Mouse (Mus musculus): ENCODE results near the gene Tm4sf5.
"Not testable (repeated sequence)": the region's sequence is repeated elsewhere in the genome, so short reads cannot be mapped to it uniquely, and the experiment has no call there.

Gene Tm4sf5

GRCm38 (mm10) chr11:70509753-70510564 is 4.9 kb downstream of the Tm4sf5 start:
- in situ Hi-C loops (cut with MboI, MseI) = loop anchor here (5.0 kb wide), 1 partner anchor 78 kb away; the partner anchor contains the start of gene Arrb2

GRCm38 (mm10) chr11:70511242-70511641 is 6.2 kb downstream of the Tm4sf5 start:
- in situ Hi-C loops (cut with MboI, MseI) = no loop called here

DNA sequence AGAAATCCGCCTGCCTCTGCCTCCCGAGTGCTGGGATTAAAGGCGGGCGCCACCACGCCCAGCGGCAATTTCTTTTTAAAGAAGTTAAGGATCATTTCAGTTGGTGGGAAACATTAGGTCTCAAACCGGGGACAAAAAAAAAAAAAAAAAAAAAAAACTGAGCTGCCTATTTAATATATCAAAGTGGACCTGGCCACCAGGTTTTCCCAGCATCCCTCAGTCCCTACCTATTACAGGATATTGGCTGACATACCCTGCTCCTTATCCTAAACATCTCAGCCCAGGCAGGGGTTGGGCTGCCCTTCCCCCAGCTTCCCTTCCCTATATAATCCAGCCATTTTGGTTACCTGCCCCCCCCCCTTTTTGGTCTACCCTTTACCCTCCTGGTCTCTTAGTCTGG is 6.8 kb downstream of the Tm4sf5 start:
- in situ Hi-C loops (cut with MboI, MseI) = no loop called here

GRCm38 (mm10) chr11:70512709-70513342 is 7.8 kb downstream of the Tm4sf5 start:
- in situ Hi-C loops (cut with MboI, MseI) = no loop called here

GRCm38 (mm10) chr11:70513520-70513919 is 8.5 kb downstream of the Tm4sf5 start:
- in situ Hi-C loops (cut with MboI, MseI) = no loop called here

DNA sequence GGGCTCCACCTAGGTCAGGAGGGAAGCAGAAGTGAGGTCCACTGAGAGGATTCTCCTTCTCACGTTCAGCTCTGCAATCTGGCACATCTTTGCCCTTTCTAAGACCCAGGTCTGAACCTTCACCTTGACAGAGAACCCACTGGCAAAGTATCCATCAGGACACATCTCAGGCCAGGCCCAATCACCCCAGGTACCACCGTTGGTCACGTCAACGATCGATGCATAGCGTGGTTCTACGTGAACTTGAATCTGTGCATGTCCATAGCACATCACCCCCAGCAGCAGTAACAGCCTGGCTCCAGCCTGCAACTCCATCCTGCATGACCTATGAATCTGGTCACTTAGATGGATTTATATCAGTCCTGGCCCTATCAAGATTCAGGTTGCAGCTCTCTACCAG is 9.2 kb downstream of the Tm4sf5 start, which contains the start of gene Vmo1:
TSS of gene Vmo1 (minus strand) at position 329 of the 400 bp plus-strand sequence.
- in situ Hi-C loops (cut with MboI, MseI) = no loop called here

DNA sequence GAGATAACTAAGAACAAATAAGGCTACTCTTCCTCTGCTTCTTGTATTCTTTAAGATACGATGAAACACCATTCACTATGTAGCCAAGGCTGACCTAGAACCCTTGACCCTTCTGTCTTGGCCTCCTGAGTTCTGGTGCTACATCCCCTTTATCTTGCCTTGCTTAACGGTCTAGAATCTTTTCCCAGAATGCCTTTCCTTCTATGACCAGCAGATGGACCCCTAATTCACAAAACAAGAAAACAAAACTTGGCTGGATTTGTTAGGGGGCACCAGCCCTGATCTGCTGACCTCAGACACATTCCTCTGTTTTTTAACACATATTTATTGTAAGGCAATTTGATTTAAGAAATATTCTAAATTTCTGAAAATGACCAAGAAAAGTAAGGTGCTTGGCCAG is 11.3 kb downstream of the Tm4sf5 start:
- in situ Hi-C loops (cut with MboI, MseI) = loop anchor here (5.0 kb wide), 1 partner anchor 241 kb away; no protein-coding TSS in a partner anchor

DNA sequence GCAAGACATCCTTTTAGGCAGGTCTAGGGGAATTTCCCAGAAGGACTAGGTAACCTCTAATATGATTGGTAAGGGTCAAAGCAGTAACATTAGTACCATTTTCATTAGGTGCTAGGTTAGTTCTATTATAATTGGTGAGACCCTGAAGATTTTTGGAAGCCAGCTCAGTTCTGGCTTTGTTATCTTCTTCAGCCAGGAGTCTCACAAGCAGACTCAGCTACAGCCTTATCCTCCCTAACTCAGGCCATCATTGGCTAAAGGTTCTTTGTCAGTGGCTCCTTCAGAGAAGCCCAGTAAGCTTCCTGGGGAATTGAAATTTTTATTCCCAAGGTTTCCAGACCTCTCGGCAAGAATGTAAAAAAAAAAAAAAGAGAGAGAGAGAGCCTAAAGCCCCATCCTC is 13.4 kb downstream of the Tm4sf5 start:
- in situ Hi-C loops (cut with MboI, MseI) = loop anchor here (5.0 kb wide), 1 partner anchor 239 kb away; no protein-coding TSS in a partner anchor

GRCm38 (mm10) chr11:70518923-70519322 is 13.9 kb downstream of the Tm4sf5 start, which contains the start of gene Gltpd2:
Gltpd2 (plus strand) TSS chr11:70519196.
- in situ Hi-C loops (cut with MboI, MseI) = loop anchor here (5.0 kb wide), 1 partner anchor 238 kb away; no protein-coding TSS in a partner anchor

- in situ Hi-C loops (cut with MboI, MseI) = loop anchor here (10.0 kb wide), 1 partner anchor 95 kb away; the partner anchor contains the start of genes 4930544D05Rik and Chrne
Measured at GRCm38 (mm10) chr11:70520178-70520769, 15.2 kb downstream of the Tm4sf5 start.

DNA sequence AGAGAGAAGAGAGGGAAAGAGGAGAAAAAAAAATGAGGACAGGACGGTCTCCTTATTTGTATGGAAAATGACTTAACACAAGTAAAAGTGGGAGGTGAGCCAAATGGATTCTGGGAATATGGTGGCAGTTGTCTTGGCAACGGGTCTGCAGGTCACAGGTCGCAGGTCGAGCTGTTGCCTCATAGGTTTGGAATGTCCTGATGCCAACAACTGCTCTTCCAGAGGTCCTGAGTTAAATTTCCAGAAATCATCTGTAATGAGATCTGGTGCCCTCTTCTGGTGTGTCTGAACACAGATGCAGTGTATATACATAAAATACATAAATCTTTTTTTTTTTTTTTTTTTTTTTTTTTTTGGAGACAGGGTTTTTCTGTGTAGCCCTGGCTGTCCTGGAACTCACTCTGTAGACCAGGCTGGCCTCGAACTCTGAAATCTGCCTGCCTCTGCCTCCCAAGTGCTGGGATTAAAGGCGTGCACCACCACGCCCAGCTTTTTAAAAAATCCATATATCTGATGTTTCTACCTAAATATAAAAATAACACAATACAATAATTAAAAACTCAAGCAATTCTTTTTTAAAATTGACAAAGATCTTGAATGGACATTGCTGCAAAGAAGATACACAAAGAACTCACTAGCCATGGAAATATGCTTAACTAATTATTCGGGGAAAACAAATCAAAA is 18.4 kb downstream of the Tm4sf5 start:
- in situ Hi-C loops (cut with MboI, MseI) = loop anchor here (10.0 kb wide), 1 partner anchor 91 kb away; the partner anchor contains the start of genes 4930544D05Rik and Chrne

- in situ Hi-C loops (cut with MboI, MseI) = loop anchor here (10.0 kb wide), 1 partner anchor 90 kb away; the partner anchor contains the start of genes 4930544D05Rik and Chrne
Measured at GRCm38 (mm10) chr11:70524782-70525181, 19.7 kb downstream of the Tm4sf5 start.

DNA sequence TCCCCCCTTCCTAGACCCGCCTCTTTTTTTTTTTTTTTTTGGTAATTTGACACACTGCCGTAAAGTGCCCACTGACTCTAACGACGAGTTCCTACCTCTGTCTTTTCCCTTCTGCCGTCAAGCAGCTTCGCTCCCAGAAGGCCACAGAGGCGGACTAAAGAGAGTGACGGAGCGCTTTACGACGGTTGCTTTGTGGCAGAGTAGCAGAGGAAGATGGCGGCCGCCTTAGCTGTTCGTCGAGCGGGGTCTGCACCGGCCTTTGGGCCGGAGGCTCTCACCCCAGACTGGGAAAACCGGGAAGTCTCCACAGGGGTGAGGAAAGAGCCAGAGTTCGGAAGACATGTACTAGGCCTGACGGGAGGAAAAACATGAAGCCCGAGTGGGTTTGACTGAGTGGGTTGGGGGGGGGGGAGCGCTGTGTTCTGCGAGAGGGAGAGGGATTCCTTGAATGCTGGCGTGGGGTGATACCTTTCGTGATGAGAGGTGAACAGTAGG is 20.2 kb downstream of the Tm4sf5 start, which contains the start of gene Psmb6:
TSS of gene Psmb6 (plus strand) at position 184 of the 495 bp plus-strand sequence.
- in situ Hi-C loops (cut with MboI, MseI) = loop anchor here (10.0 kb wide), 1 partner anchor 90 kb away; the partner anchor contains the start of genes 4930544D05Rik and Chrne

GRCm38 (mm10) chr11:70525726-70526125 is 20.7 kb downstream of the Tm4sf5 start:
- in situ Hi-C loops (cut with MboI, MseI) = loop anchor here (10.0 kb wide), 1 partner anchor 89 kb away; the partner anchor contains the start of genes 4930544D05Rik and Chrne

DNA sequence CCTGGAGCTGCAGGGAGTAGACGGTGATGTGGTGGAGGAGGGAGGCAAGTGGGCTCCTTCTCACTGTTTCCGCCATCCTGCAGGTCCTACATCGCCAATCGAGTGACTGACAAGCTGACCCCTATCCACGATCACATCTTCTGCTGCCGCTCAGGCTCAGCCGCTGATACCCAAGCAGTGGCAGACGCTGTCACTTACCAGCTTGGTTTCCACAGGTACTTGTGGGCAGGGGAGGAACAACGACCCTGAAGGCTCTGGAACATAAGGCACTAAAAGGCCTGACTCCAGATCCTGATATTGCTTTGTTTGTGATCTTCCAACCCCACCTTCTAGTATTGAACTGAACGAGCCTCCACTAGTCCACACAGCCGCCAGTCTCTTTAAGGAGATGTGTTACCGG is 21.2 kb downstream of the Tm4sf5 start:
- in situ Hi-C loops (cut with MboI, MseI) = loop anchor here (10.0 kb wide), 1 partner anchor 89 kb away; the partner anchor contains the start of genes 4930544D05Rik and Chrne

GRCm38 (mm10) chr11:70528610-70529009 is 23.6 kb downstream of the Tm4sf5 start:
- in situ Hi-C loops (cut with MboI, MseI) = loop anchor here (10.0 kb wide), 1 partner anchor 86 kb away; the partner anchor contains the start of genes 4930544D05Rik and Chrne

DNA sequence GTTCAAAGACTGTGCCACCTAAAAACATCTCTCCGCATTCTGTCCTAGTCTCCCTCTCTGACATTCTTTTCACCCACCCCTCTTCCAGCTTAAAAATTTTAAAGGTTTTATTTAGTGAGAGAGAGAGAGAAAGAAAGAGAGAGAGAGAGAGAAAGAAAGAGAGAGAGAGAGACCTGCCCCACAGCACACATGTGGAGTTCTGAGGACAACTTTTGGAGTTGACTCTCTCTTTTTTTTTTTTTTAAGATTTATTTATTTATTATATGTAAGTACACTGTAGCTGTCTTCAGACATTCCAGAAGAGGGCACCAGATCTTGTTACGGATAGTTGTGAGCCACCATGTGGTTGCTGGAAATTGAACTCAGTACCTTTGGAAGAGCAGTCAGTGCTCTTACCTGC is 26.0 kb downstream of the Tm4sf5 start:
- in situ Hi-C loops (cut with MboI, MseI) = not testable (repeated sequence)

DNA sequence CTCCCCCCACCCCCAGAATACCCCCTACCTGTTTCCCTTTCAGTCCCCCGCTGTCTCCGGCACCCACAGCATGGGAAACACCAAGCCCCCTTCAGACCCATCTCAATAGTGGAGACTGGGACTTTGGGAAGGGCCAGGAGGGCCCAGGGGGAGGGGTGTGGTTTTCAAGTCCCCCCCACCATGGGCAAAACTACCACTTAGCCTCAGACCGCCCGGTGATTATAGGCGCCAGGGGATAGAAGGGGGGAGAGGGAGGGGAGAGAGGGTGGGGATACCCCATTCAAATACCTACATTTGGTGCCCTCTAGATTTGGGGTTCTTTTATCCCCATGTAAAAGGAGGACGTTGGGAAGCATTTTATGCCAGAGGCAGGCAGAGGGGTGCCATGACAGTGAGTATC is 27.8 kb downstream of the Tm4sf5 start, which contains the start of gene Gm40193:
TSS of gene Gm40193 (minus strand) at position 101 of the 400 bp plus-strand sequence.
- in situ Hi-C loops (cut with MboI, MseI) = no loop called here

DNA sequence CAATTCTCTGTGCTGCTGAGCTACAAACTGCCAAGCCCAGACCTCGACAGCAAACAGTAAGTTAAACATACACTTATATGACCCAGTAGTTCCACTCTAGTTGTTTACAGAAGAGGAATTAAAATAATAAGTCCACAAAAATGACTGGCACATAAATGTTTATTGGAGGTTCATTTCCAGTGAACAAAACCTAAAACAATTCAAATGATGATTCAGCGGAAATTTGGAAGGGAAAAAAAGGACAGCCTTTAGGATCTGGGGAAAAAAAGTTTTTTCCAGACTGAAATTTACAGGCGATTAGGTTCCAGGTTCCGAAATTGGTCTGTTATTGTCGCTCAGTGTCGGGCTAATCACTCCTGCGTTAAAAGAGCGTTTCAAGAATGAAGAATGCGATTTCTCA is 34.4 kb downstream of the Tm4sf5 start:
- in situ Hi-C loops (cut with MboI, MseI) = no loop called here

- in situ Hi-C loops (cut with MboI, MseI) = no loop called here
Measured at GRCm38 (mm10) chr11:70539877-70540587, 35.0 kb downstream of the Tm4sf5 start, which contains the start of gene Pld2. Pld2 (plus strand) TSS chr11:70540064.
